Mouse (Mus musculus) heart, adult 2 months (tissue): ENCODE data around the gene Pla2g4a.

ENCODE experiments used
- CTCF ChIP-seq: fragments of 200-600 bp; IDR thresholded peaks from 2 replicates; pipeline ENCODE4 v1.8.1; 2022; ENCODE audit warnings: antibody characterized with exemption, mild to moderate bottlenecking, moderate library complexity
- POLR2A ChIP-seq: fragments of 200-500 bp; IDR thresholded peaks from 2 replicates; pipeline ENCODE4 v1.6.1; 2011; ENCODE audit warnings: mild to moderate bottlenecking, low read depth, low read length, control low read depth; ENCODE audit not compliant: insufficient read depth

DNA sequence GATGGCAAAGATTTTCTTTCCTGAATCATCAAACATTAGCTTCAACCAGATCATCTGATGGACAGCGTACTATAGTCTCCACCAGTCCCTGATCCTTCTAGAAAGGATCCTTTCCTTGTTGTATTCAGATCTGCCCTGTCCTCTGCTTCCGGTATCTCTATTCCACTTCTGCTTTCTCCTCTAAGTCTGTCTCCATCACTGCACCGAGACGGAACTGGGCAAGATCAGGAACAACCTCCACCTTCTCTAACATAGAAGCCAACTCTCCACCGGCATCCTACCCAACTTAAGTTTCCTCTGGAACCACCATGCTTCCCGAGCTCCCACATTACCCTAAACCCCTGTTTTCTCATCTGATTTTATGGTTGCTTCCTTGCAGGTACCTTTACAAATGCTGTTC, 7.1 kb downstream of the Pla2g4a start:
- TF ChIP-seq CTCF (no peak), POLR2A (no peak)
